Mouse (Mus musculus) CH12.LX (cell line): ENCODE data around the gene Myo3b. TPM values are rescaled to one million over a fixed set of nuclear protein-coding genes. Genes with fewer than 3 reads are reported as not detected.

Source experiments
- DNase-seq: peaks from one replicate; pipeline ENCODE4 v3.0.0-alpha.2; 2013; ENCODE audit errors: extremely low read depth
- H3K27ac ChIP-seq: 2 replicates; pipeline ENCODE4 v1.5.1; 2012; ENCODE audit warnings: low read depth, mild to moderate bottlenecking, control low read depth, moderate library complexity; ENCODE audit not compliant: insufficient read depth
- H3K27me3 ChIP-seq: replicated peaks from 2 replicates; pipeline ENCODE3; 2012; ENCODE audit warnings: inconsistent platforms
- H3K36me3 ChIP-seq, 2 experiments: replicated peaks in 1 of 2; 2 replicates each; pipeline versions ENCODE3 to v1.6.1; 2012; ENCODE audit warnings: inconsistent platforms in 1 of 2, low read length in 1 of 2, mild to moderate bottlenecking in 1 of 2, mixed read lengths in 1 of 2, moderate library complexity in 1 of 2; ENCODE audit not compliant: control insufficient read depth in 1 of 2, insufficient read depth in 1 of 2
- H3K4me1 ChIP-seq, 2 experiments: 2 replicates each; pipeline ENCODE4 v1.6.1; 2012; ENCODE audit warnings: inconsistent platforms in 1 of 2, moderate library complexity in 1 of 2; ENCODE audit not compliant: insufficient read depth in 2 of 2, control insufficient read depth in 1 of 2
- H3K4me2 ChIP-seq: 2 replicates; pipeline ENCODE4 v1.6.1; 2012; ENCODE audit warnings: low read depth, mild to moderate bottlenecking, control low read depth; ENCODE audit not compliant: poor library complexity, insufficient read depth, severe bottlenecking
- H3K4me3 ChIP-seq, 3 experiments: fragments of 150-350 bp in 1 of 3; sonication (generic) in 1 of 3; replicated peaks in 1 of 3; 2 replicates each; pipeline versions ENCODE3 to v1.5.1; 2011 to 2012; ENCODE audit warnings: low read depth in 2 of 3, low read length in 2 of 3, mild to moderate bottlenecking in 2 of 3, moderate library complexity in 2 of 3, control low read depth in 1 of 3, improper control_type of control experiment in 1 of 3, inconsistent platforms in 1 of 3, mixed read lengths in 1 of 3; ENCODE audit not compliant: poor library complexity in 1 of 3
- H3K79me2 ChIP-seq: replicated peaks from 2 replicates; pipeline ENCODE4 v1.6.1; 2012; ENCODE audit warnings: mild to moderate bottlenecking, moderate library complexity; ENCODE audit not compliant: control insufficient read depth, poor library complexity, insufficient read depth, severe bottlenecking; ENCODE audit errors: extremely low read depth
- H3K9ac ChIP-seq: 2 replicates; pipeline ENCODE4 v1.6.1; 2012; ENCODE audit warnings: low read depth, mild to moderate bottlenecking, control low read depth, moderate library complexity; ENCODE audit not compliant: insufficient read depth
- H3K9me3 ChIP-seq: replicated peaks from 2 replicates; pipeline ENCODE3; 2012; ENCODE audit warnings: low read length, inconsistent platforms, mixed read lengths
- CHD1 ChIP-seq: IDR thresholded peaks from 2 replicates; pipeline ENCODE4 v1.6.1; 2012; ENCODE audit warnings: low read depth, low read length, improper control_type of control experiment, inconsistent platforms
- CHD2 ChIP-seq: IDR thresholded peaks from 2 replicates; pipeline ENCODE4 v1.6.1; 2011; ENCODE audit warnings: low read length, improper control_type of control experiment
- CTCF ChIP-seq, 2 experiments: IDR thresholded peaks in 1 of 2; conservative IDR thresholded peaks in 1 of 2; 2 replicates each; pipeline ENCODE4 v1.5.1; 2011 to 2012; ENCODE audit warnings: low read depth in 2 of 2, low read length in 2 of 2, improper control_type of control experiment in 1 of 2, inconsistent platforms in 1 of 2, mild to moderate bottlenecking in 1 of 2, moderate library complexity in 1 of 2
- ELF1 ChIP-seq: IDR thresholded peaks from 2 replicates; pipeline ENCODE4 v1.6.1; 2014; ENCODE audit warnings: low read depth, mild to moderate bottlenecking, inconsistent platforms, low read length, improper control_type of control experiment
- EP300 ChIP-seq: IDR thresholded peaks from 2 replicates; pipeline ENCODE4 v1.6.1; 2011; ENCODE audit warnings: low read length, improper control_type of control experiment
- ETS1 ChIP-seq: conservative IDR thresholded peaks from 2 replicates; pipeline ENCODE4 v1.6.1; 2012; ENCODE audit warnings: low read depth, mild to moderate bottlenecking, inconsistent platforms, low read length, improper control_type of control experiment, moderate library complexity
- GABPA ChIP-seq: IDR thresholded peaks from 2 replicates; pipeline ENCODE4 v1.6.1; 2012; ENCODE audit warnings: low read depth, low read length, improper control_type of control experiment, inconsistent platforms; ENCODE audit not compliant: insufficient replicate concordance
- HCFC1 ChIP-seq: IDR thresholded peaks from 2 replicates; pipeline ENCODE4 v1.6.1; 2012; ENCODE audit warnings: low read depth, mild to moderate bottlenecking, inconsistent platforms, low read length, improper control_type of control experiment
- JUN ChIP-seq: IDR thresholded peaks from 2 replicates; pipeline ENCODE4 v1.6.1; 2011; ENCODE audit warnings: low read depth, mild to moderate bottlenecking, low read length, improper control_type of control experiment, moderate library complexity; ENCODE audit not compliant: insufficient read depth
- KAT2A ChIP-seq: IDR thresholded peaks from 2 replicates; pipeline ENCODE4 v1.6.1; 2012; ENCODE audit warnings: low read length, improper control_type of control experiment, inconsistent platforms; ENCODE audit not compliant: insufficient replicate concordance
- MAFK ChIP-seq: IDR thresholded peaks from 2 replicates; pipeline ENCODE4 v1.6.1; 2011; ENCODE audit warnings: low read length, improper control_type of control experiment; ENCODE audit not compliant: insufficient replicate concordance
- MAX ChIP-seq: IDR thresholded peaks from 2 replicates; pipeline ENCODE4 v1.6.1; 2011; ENCODE audit warnings: low read length, improper control_type of control experiment
- MAZ ChIP-seq: IDR thresholded peaks from 2 replicates; pipeline ENCODE4 v1.6.1; 2012; ENCODE audit warnings: low read depth, mild to moderate bottlenecking, inconsistent platforms, low read length, improper control_type of control experiment, moderate library complexity
- MEF2A ChIP-seq: IDR thresholded peaks from 2 replicates; pipeline ENCODE4 v1.6.1; 2014; ENCODE audit warnings: low read depth, mild to moderate bottlenecking, inconsistent platforms, low read length, improper control_type of control experiment, borderline replicate concordance
- NRF1 ChIP-seq: IDR thresholded peaks from 2 replicates; pipeline ENCODE4 v1.6.1; 2014; ENCODE audit warnings: low read depth, mild to moderate bottlenecking, inconsistent platforms, low read length, improper control_type of control experiment, moderate library complexity
- POLR2A ChIP-seq: IDR thresholded peaks from 2 replicates; pipeline ENCODE4 v1.6.1; 2011; ENCODE audit warnings: low read depth, mild to moderate bottlenecking, improper control_type of control experiment, low read length
- POLR2AphosphoS2 ChIP-seq: IDR thresholded peaks from 2 replicates; pipeline ENCODE4 v1.6.1; 2011; ENCODE audit warnings: low read depth, low read length, improper control_type of control experiment
- RAD21 ChIP-seq: IDR thresholded peaks from 2 replicates; pipeline ENCODE4 v1.6.1; 2011; ENCODE audit warnings: low read depth, mild to moderate bottlenecking, low read length, improper control_type of control experiment, moderate library complexity
- SIN3A ChIP-seq: IDR thresholded peaks from 2 replicates; pipeline ENCODE4 v1.6.1; 2012; ENCODE audit warnings: low read length, improper control_type of control experiment, inconsistent platforms
- SMC3 ChIP-seq: IDR thresholded peaks from 2 replicates; pipeline ENCODE4 v1.6.1; 2011; ENCODE audit warnings: low read depth, low read length, improper control_type of control experiment
- TCF12 ChIP-seq: IDR thresholded peaks from 2 replicates; pipeline ENCODE4 v1.6.1; 2014; ENCODE audit warnings: low read depth, mild to moderate bottlenecking, inconsistent platforms, low read length, improper control_type of control experiment
- UBTF ChIP-seq: IDR thresholded peaks from 2 replicates; pipeline ENCODE4 v1.6.1; 2012; ENCODE audit warnings: low read depth, mild to moderate bottlenecking, inconsistent platforms, low read length, improper control_type of control experiment, moderate library complexity
- USF1 ChIP-seq: IDR thresholded peaks from 2 replicates; pipeline ENCODE4 v1.6.1; 2014; ENCODE audit warnings: low read depth, mild to moderate bottlenecking, inconsistent platforms, low read length, improper control_type of control experiment
- ZC3H11A ChIP-seq: IDR thresholded peaks from 2 replicates; pipeline ENCODE4 v1.6.1; 2012; ENCODE audit warnings: low read depth, mild to moderate bottlenecking, inconsistent platforms, low read length, improper control_type of control experiment
- ZKSCAN1 ChIP-seq: IDR thresholded peaks from 2 replicates; pipeline ENCODE4 v1.6.1; 2012; ENCODE audit warnings: low read depth, inconsistent platforms, low read length, improper control_type of control experiment, borderline replicate concordance
- dilution Hi-C: fragments of 300-500 bp; cut with MboI; formaldehyde crosslinking; loops from 2 replicates; pipeline ENCODE4 v1.14.3; 2020; ENCODE audit warnings: low sequenced_read_pairs; ENCODE audit not compliant: extremely low pct_unique_long_range_greater_than_20kb, extremely low pct_ligation_motif_present
- in situ Hi-C: fragments of 300-500 bp; cut with MboI; formaldehyde crosslinking; loops from 3 replicates; pipeline ENCODE4 v1.14.3; 2019; ENCODE audit warnings: low sequenced_read_pairs, low pct_ligation_motif_present, low pct_unique_long_range_greater_than_20kb, mixed read lengths
- polyA plus RNA-seq: library from polyadenylated mRNA; unstranded; fragments of >175 nt; gene quantifications from 2 replicates; pipeline ENCODE4 v1.2.1, GENCODE M21; 2012; ENCODE audit warnings: low read depth; ENCODE audit not compliant: insufficient read length
- total RNA-seq, 2 experiments: library from RNA; depleted of rRNA; stranded (reverse); fragments of 300-350 nt in 1 of 2; fragments of >200 nt in 1 of 2; gene quantifications; 2 replicates each; pipeline ENCODE4 v1.2.3; 2012 to 2014

The Myo3b gene
- total and polyA plus RNA-seq, 3 experiments = 0.63 to 0.76 (median 0.64) TPM

GRCm38 (mm10) chr2:70259357-70260000 lies 220.6 kb downstream of the Myo3b start:
- DNase-seq = no peak
- Histone ChIP-seq H3K27ac (no peak overlapping the region), H3K4me2 (peak overlapping the region; percentile 11; the same call in 1 of the 2 replicates), H3K9ac (no peak overlapping the region), H3K36me3 (no peaks in the 10 kb centered on the region), H3K4me1 (peaks cover 0 to 8% of the 10 kb centered on the region in 2 experiments; a peak in 1 of 4 replicates), H3K27me3 (no peaks in the 10 kb centered on the region), H3K79me2 (no peaks in the 10 kb centered on the region), H3K4me3 (no peak overlapping the region), H3K9me3 (no peaks in the 10 kb centered on the region)
- in situ Hi-C loops = no loop called here
- dilution Hi-C loops = no loop called here
- no peak for TF ChIP-seq ELF1
- TF ChIP-seq JUN = no peak
- TF ChIP-seq GABPA = no peak
- TF ChIP-seq CTCF (conservative IDR thresholded peaks at IDR 0.05 in 1 of 2, IDR thresholded peaks at IDR 0.05 in 1 of 2; ENCODE audit: low read depth in 2 of 2, low read length in 2 of 2) = peak; percentile 18 to 60; a peak in 3 of 4 replicates
- TF ChIP-seq RAD21 = peak; percentile 57
- TF ChIP-seq UBTF = no peak
- peak; percentile 57 for TF ChIP-seq SMC3
- no peak for TF ChIP-seq MEF2A
- no peak for TF ChIP-seq MAX
- TF ChIP-seq ETS1 = no peak
- no peak for TF ChIP-seq CHD1
- TF ChIP-seq ZKSCAN1 = no peak
- no peak for TF ChIP-seq POLR2AphosphoS2
- no peak for TF ChIP-seq EP300
- TF ChIP-seq ZC3H11A = no peak
- no peak for TF ChIP-seq HCFC1
- no peak for TF ChIP-seq TCF12
- TF ChIP-seq POLR2A = no peak
- TF ChIP-seq MAFK = no peak

GRCm38 (mm10) chr2:70260646-70261195 lies 221.8 kb downstream of the Myo3b start:
- in situ Hi-C loops = no loop called here
- H3K9me3 ChIP-seq = no peaks in the 10 kb centered on the region
- TF ChIP-seq SIN3A (no peak), KAT2A (no peak), ZC3H11A (no peak), ELF1 (no peak), UBTF (no peak), HCFC1 (no peak), MAZ (no peak), EP300 (no peak), USF1 (no peak), CHD2 (no peak), GABPA (no peak), ETS1 (no peak), RAD21 (no peak), TCF12 (no peak), NRF1 (no peak), CTCF (conservative IDR thresholded peaks at IDR 0.05 in 1 of 2, IDR thresholded peaks at IDR 0.05 in 1 of 2; ENCODE audit: low read depth in 2 of 2, low read length in 2 of 2) (no peak)
- H3K36me3 ChIP-seq = no peaks in the 10 kb centered on the region
- no peak overlapping the region for H3K4me3 ChIP-seq
- no peak overlapping the region for H3K27ac ChIP-seq
- dilution Hi-C loops = no loop called here
- H3K79me2 ChIP-seq = no peaks in the 10 kb centered on the region
- peak overlapping the region; percentile 22; the same call in 1 of the 2 replicates for H3K4me2 ChIP-seq
- DNase-seq = no peak
- H3K27me3 ChIP-seq = no peaks in the 10 kb centered on the region
- no peak overlapping the region; the same call in 1 of the 2 replicates for H3K9ac ChIP-seq
- H3K4me1 ChIP-seq = peaks cover 0 to 8% of the 10 kb centered on the region in 2 experiments; a peak in 1 of 4 replicates
